Mouse (Mus musculus) left cerebral cortex, adult 2 months (tissue): ENCODE results near the gene Ccdc12. TPM values are rescaled to one million over a fixed set of nuclear protein-coding genes. Genes with fewer than 3 reads are reported as not detected.

Experiments used
- DNase-seq, 2 experiments: peaks; one replicate each; pipeline ENCODE4 v3.0.0; 2021 to 2022; ENCODE audit warnings: low spot score in 2 of 2, mixed read lengths in 1 of 2; ENCODE audit errors: extremely low spot score in 1 of 2
- H3K27ac ChIP-seq: fragments of 200-600 bp; 2 replicates; pipeline ENCODE4 v1.8.1; 2022
- H3K4me3 ChIP-seq: fragments of 200-600 bp; 2 replicates; pipeline ENCODE4 v1.8.1; 2022
- CTCF ChIP-seq: fragments of 200-600 bp; IDR thresholded peaks from 2 replicates; pipeline ENCODE4 v1.8.1; 2022; ENCODE audit warnings: antibody characterized with exemption, mild to moderate bottlenecking, moderate library complexity
- intact Hi-C: fragments of 180-260 bp; cut with DNase I; formaldehyde crosslinking; loops from one replicate; pipeline ENCODE4 v1.15.1; 2025
- total RNA-seq, 2 experiments: library from RNA; stranded (reverse); gene quantifications; 2 replicates each; pipeline ENCODE4 v1.2.3; 2021

The Ccdc12 gene
- total RNA-seq, 2 experiments from 2014 or later, result 56.2 to 56.9 TPM

DNA sequence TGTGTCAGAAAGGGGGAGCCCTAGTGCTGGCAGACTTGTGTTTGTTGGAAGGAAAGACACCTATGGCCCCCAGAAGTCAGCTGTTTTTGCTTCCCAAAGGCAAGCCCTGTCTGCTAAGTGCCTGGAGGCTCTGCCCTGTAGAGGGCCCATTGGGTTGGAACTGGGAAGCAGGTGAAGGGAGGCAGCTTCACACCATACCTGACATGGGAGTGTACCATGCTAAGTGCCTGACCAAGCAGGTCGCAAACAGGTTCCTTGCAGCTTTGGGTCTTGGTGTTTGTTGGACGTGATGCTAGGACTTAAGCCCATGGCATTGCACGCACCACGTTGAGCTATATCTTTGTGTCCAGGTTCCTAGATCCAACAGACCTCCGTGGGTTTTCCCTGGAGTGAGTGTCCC is 40.1 kb downstream of the Ccdc12 start:
- Histone ChIP-seq H3K4me3 (no peak overlapping the region), H3K27ac (no peak overlapping the region)
- DNase-seq, result no peak
- TF ChIP-seq CTCF, result no peak
- intact Hi-C loops, result no loop called here

DNA sequence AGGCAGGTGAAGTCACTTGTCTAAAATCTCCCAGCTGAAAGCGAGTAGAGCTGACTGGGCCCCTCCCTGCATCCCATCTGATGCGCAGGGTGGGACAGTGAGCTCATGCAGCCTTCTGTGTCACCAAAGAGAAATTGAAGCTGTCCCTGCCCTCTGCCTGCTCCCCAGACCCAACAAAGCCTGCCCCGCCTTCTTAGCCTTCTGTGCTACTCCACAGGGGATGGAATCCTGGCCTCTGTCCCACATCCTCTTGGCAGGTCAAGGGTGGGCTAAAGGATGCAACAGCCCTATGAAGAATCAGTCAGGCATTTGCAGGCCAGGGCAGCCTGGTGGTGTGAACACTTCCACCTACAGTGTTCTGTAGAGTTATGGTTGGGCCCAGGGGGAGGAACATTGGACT is 41.2 kb downstream of the Ccdc12 start:
- TF ChIP-seq CTCF, result no peak
- Histone ChIP-seq H3K27ac (no peak overlapping the region), H3K4me3 (no peak overlapping the region)
- intact Hi-C loops, result no loop called here
- no peak for DNase-seq

DNA sequence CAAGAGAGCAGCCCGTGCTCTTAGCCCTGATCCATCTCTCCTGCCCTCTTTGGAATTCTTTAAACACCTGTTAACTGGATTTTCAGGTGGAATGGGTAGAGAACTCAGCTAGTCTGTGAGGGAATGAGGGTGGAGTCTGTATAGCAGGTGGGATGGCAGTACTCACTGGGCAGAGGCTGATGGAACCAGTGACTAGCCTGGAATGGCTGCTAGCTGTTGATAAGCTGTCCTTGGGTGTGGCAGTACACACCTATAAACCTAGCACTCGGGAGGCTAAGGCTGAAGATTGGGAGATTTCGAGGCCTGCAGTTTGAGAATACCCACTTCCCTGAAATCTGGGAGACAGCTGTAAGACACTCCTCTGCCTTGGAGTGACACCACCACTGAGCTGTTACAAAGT is 43.3 kb downstream of the Ccdc12 start:
- Histone ChIP-seq H3K27ac (no peak overlapping the region), H3K4me3 (no peak overlapping the region)
- no peak for DNase-seq
- no peak for TF ChIP-seq CTCF
- intact Hi-C loops, result no loop called here

DNA sequence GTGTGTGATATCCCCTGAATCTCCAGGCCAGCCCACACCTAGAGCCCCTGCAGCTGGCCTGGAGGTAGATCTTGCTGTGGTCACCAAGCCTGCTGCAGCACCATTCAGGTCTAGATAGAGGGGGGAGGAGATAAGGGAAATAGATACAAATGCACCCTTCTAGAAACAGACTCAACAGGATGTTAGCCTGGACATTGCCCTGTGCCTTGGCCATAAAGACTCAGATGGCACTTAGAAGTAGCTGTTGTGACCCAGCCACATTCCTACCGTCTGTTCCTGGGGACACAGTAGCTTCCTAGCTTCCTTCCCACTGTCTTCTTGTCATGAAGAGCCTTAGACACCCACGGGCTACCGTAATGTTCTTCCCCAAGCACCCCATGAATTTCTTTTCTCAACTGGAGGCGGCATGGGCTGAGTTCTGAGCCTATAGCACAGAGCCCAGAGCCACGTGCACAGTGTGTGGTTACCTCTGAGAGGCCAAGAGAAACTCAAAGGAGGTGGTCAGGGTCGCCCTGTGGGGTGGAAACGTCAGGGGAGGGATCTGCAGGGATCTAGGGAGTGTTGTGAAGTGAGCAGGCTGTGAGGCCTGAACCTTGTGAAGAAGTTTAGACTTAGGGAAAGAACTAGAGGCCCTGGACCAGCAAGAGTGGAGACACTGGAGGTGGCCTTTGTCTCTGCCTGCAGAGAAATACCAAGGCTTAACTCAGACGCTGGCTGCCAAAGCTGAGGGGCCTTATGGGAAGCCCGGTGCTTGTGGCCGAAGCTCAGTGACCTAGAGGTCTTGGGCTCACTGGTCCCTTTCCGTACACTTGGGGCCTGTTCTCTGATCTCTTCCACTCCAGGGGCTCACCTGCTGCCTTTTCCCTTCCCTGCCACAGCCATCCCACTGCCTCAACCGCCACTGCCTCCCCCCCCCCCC is 45.1 kb downstream of the Ccdc12 start:
- no peak overlapping the region for H3K4me3 ChIP-seq
- DNase-seq, result no peak
- intact Hi-C loops, result no loop called here
- no peak overlapping the region for H3K27ac ChIP-seq
- TF ChIP-seq CTCF, result no peak

DNA sequence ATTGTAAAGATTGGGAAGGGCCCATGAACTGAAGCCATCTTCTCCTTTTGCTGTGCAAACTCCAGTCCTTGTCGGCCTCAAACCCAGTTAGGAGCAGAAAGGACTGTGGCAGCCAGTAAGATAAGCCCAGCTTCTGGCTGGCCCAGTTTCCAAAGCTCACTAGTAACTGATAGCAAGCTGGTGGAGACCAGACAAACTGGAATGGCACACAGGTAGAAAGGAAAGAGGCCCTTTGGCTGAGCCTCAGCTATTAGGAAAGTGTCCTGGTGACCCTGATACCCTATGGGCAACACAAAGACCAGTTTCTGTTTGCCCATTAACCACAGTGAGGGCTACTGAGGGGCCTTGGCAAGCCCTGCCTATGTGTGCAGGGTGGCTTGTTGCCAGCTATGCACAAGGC is 46.5 kb downstream of the Ccdc12 start:
- TF ChIP-seq CTCF, result no peak
- Histone ChIP-seq H3K27ac (no peak overlapping the region), H3K4me3 (no peak overlapping the region)
- no peak for DNase-seq
- intact Hi-C loops, result no loop called here

DNA sequence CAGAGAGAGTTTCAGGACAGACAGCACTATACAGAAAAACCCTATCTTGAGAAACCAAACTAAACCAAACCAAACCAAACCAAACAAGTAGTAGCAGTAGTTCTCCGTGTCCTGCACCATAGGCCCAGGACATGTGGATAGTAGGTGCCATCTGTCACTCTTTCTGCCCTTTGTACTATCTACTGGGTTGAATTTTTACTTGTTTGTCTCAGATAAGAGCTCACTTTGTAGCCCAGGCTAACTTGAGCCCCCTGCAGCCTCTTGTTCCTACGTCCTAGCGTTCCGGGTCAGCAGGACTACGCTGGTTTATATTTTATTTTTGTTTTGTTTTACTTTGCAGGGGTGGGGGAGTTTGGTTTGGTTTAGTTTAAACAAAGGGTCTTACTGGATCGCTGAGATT is 47.6 kb downstream of the Ccdc12 start:
- no peak for DNase-seq
- intact Hi-C loops, result no loop called here
- TF ChIP-seq CTCF, result no peak
- Histone ChIP-seq H3K4me3 (no peak overlapping the region), H3K27ac (no peak overlapping the region)

DNA sequence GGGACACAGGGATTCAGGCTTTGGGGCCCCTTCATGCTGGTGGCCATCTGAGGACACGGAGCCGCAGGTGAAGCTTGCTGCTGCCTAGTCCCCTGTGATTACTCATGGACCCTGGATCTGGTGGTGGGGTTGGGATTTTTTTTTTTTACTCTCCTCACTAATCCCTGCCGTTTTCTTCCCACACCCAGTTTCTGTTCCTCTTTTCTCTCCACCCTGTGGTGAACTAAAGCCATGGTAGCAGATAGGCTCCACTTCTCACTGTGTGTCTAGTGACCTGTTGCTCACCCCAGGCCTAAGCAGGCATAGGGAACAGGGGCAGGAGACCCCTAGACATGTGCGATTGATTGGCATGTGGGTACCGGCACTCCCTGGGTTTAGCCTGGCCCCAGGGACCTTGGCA is 50.5 kb downstream of the Ccdc12 start:
- Histone ChIP-seq H3K27ac (no peak overlapping the region), H3K4me3 (no peak overlapping the region)
- no peak for TF ChIP-seq CTCF
- intact Hi-C loops, result loop anchor here (5.0 kb wide), 3 partner anchors 34 to 259 kb away; partner anchors contain the start of gene Nbeal2
- DNase-seq, result no peak

DNA sequence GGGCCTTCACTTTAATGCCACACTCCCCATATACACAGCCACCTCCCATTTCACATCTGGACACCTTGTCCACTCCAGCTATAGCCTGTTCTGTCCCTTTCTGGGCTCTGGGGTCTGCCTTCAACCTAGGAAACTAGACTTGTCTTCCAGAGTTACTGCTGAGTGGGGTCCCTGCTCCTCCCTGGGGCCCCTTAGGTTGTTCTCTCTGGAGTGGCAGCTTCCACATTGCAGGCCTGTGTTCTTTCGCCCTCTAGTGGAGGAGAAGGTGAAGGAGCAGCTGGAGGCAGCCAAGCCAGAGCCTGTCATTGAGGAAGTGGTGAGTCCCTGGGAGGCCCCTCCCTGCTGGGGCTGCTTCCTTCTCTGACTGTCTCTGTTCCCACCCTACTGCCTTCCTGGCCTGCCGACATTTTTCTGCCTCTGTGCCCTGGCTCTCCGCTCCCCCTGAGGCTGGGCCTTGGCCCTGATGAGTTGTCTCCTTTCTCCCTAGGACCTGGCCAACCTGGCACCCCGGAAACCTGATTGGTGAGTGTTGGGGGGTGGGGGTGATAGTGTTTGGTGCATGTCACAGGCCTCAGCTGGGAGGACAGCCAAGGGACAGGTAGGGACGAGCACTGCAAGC is 53.4 kb downstream of the Ccdc12 start:
- DNase-seq, result peak; percentile 72 to 78
- peak overlapping the region; percentile 62 for H3K27ac ChIP-seq
- H3K4me3 ChIP-seq, result peak overlapping the region; percentile 15; the same call in 1 of the 2 replicates
- peak; percentile 96 for TF ChIP-seq CTCF
- intact Hi-C loops, result loop anchor here (1.0 to 5.0 kb wide), 5 partner anchors 37 to 299 kb away; partner anchors contain the start of gene Nbeal2

DNA sequence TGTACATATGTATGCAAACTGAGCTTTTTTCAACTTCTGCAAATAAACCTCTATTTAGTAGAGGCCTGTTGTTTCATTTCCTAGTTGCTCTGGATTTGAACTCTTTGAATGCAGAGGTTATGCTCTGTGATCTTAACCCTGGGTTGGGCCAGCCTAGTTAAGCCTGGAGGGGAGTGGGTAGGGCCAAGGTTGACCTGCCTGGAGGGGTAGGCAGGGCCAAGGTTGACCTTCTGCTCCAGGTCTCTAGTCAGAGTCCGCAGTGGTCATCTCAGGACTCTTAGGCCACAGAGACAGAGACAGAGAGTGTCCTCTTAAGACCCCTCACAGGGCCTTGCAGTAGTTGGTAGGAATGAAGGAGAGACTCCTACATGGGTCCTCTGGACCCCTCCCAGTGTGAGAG is 55.2 kb downstream of the Ccdc12 start:
- intact Hi-C loops, result no loop called here
- Histone ChIP-seq H3K4me3 (no peak overlapping the region), H3K27ac (no peak overlapping the region)
- no peak for DNase-seq
- TF ChIP-seq CTCF, result no peak

DNA sequence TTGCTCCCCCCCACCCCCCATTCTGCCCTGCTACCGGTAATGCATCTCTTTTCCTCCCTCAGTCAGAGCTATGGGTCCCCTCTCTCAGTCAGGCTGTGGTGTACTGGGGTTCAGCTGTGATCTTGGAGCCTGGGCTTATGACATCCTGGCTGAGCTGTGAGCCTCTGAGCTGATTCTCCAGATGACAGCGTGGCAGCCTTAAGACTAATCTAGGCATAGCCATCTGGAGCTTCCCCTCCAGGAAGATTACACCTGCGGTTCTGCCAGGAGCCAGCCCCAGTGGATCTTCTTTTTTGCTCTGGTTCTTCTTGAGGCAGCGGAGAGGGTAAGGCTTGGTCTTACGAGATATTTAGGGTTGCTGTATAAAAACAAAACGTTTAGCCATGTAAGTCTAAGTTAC is 55.7 kb downstream of the Ccdc12 start:
- Histone ChIP-seq H3K4me3 (no peak overlapping the region), H3K27ac (no peak overlapping the region)
- intact Hi-C loops, result no loop called here
- no peak for DNase-seq
- no peak for TF ChIP-seq CTCF

DNA sequence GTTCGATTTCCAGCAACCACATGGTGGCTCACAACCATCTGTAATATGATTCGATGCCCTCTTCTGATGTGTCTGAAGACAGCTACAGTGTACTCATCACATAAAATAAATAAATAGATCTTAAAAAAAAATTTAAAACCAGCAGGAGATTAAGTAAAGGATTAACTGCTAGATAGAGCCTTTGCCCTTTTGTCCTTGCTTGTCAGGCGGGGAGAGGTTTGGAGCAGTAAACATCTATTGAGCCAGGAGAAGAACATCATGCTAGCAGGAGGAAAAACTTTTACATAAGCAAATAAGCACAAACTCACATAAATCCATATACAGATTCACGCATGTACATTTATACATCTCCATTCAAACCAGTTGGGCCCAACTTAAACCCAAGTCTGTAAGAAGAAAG is 56.2 kb downstream of the Ccdc12 start:
- no peak overlapping the region for H3K4me3 ChIP-seq
- intact Hi-C loops, result no loop called here
- no peak overlapping the region for H3K27ac ChIP-seq
- TF ChIP-seq CTCF, result no peak
- no peak for DNase-seq

DNA sequence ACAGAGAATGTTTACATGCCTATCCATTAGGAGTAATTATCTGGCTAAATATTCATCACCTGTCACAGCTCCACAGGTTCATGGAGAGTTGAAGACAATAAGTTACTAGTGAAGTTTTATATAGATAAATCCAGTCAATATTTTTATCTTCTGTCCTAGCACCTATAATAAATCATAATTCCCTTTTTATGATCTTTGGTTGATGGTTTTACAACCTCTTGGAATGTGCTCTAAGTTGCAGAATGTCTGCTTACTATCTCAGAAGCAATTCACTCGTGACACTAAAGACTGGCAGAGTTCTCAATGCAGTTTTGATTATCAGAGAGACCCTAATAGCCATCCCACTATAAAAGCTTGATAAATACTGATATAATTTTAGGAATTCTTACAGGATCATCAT is 57.1 kb downstream of the Ccdc12 start:
- no peak for DNase-seq
- no peak overlapping the region for H3K4me3 ChIP-seq
- intact Hi-C loops, result no loop called here
- H3K27ac ChIP-seq, result no peak overlapping the region
- no peak for TF ChIP-seq CTCF
